Mouse (Mus musculus): Measurements from ENCODE around the gene Zfp944.
A peak's percentile ranks its signal among the peaks of the same experiment; 100 is the strongest.
"Not testable (repeated sequence)": the region's sequence is repeated elsewhere in the genome, so short reads cannot be mapped to it uniquely, and the experiment has no call there.

The Zfp944 gene

GRCm38 (mm10) chr17:22361101-22361781 lies at the start of gene Zfp944, which contains the start of gene Zfp758:
Zfp944 (minus strand) TSS chr17:22361400.
Zfp758 (plus strand) TSS chr17:22361453.
- peak; percentile 48 for DNase-seq (ENCODE audit: low read depth, low spot score)

GRCm38 (mm10) chr17:22410756-22411155 lies 49.6 kb upstream of the Zfp944 start:
- no peak for DNase-seq (ENCODE audit: low read depth, low spot score)

GRCm38 (mm10) chr17:22363895-22364294 lies 2.7 kb upstream of the Zfp944 start:
- DNase-seq (ENCODE audit: low read depth, low spot score) = no peak

GRCm38 (mm10) chr17:22360572-22360971 lies 628 bp downstream of the Zfp944 start:
- no peak for DNase-seq (ENCODE audit: low read depth, low spot score)

GRCm38 (mm10) chr17:22352794-22353193 lies 8.4 kb downstream of the Zfp944 start:
- DNase-seq (ENCODE audit: low read depth, low spot score) = peak; percentile 37

GRCm38 (mm10) chr17:22315247-22315646 lies 46.0 kb downstream of the Zfp944 start:
- DNase-seq (ENCODE audit: low read depth, low spot score) = not testable (repeated sequence)

- peak; percentile 95 for DNase-seq (ENCODE audit: low read depth, low spot score)
These were observed 46.4 kb downstream of the Zfp944 start, which contains the start of gene CT030661.1 for GRCm38 (mm10) chr17:22314730-22315226. CT030661.1 (minus strand) TSS chr17:22314837.

- not testable (repeated sequence) for DNase-seq (ENCODE audit: low read depth, low spot score)
These were observed 47.0 kb downstream of the Zfp944 start for GRCm38 (mm10) chr17:22314219-22314618.
